Mouse (Mus musculus) megakaryocyte, embryonic 14.5 days (primary cell): ENCODE data around the gene Dnm3.

Source experiments
- FLI1 ChIP-seq: IDR thresholded peaks from 2 replicates; pipeline ENCODE4 v1.6.1; 2012; ENCODE audit warnings: low read length, inconsistent platforms, mixed read lengths
- GATA1 ChIP-seq: IDR thresholded peaks from 3 replicates; pipeline ENCODE4 v1.6.1; 2012; ENCODE audit warnings: mixed read lengths, low read length, inconsistent platforms, borderline replicate concordance

- TF ChIP-seq GATA1 (no peak), FLI1 (no peak)
Measured at GRCm38 (mm10) chr1:162156873-162157272, 321.0 kb downstream of the Dnm3 start.
